Mouse (Mus musculus) kidney, adult 8-10 months (tissue): Measurements from ENCODE around the gene Tmem268.

Source experiments
- DNase-seq, 2 experiments: peaks; one replicate each; pipeline ENCODE4 v3.0.0; 2022

Gene Tmem268

DNA sequence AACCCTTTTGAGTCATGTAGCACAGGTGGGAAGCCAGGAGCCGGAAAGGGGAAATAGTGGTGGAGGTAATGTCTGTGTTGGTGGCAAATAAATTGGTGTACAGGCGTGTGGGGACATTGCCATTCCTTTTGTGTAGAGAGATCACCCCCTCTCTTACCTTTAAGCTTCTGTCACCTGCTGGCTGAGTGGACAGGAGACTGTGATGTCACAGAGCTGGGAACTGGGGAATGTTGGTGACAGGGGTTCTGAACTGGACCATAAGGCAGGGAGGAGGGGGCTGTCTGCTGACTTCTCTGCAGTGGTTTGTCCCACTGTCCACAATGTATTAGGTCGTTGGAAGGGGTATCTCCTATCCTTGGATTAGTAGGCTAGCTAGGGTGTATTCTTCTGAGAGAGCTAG is 46.4 kb downstream of the Tmem268 start, which contains the start of gene Gm11213:
TSS of gene Gm11213 (minus strand) at position 317 of the 400 bp plus-strand sequence.
- no peak for DNase-seq

DNA sequence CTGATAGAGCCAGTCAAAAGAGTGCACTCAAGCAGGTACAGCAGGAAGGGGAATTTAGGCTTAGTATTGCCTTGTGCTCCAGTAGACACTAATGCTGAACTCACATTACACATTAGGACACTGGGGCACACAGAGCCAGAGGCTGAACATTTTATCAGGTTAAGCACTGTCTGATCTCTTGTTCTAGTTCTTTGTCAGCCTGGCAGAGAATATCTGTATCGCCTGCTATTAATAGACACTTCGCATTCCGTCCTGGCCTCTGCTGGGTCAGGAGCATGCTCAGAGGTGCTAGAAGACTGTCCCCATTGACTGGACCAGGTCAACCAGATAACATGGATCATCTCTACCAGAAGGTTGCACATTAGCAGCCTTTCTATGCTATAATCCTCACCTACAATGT is 47.0 kb downstream of the Tmem268 start:
- DNase-seq, result no peak

DNA sequence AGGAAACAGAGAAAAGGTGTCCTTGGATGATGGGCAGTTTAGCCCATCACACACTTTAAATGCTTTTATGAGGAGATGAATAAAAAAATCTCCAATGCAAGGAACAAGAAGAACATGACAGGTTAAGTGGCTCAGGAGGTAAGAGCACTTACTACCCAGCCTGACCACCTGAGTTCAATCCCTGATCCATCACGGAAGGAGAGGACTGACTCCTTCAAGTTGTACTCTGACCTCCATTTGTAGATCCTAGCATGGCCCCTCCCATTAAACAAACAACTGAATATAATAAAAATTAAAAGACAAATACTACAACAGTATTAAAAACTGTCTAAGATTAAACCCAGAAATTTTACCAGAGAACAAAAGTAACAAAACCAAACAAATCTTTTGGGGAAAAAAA is 47.4 kb downstream of the Tmem268 start:
- no peak for DNase-seq

DNA sequence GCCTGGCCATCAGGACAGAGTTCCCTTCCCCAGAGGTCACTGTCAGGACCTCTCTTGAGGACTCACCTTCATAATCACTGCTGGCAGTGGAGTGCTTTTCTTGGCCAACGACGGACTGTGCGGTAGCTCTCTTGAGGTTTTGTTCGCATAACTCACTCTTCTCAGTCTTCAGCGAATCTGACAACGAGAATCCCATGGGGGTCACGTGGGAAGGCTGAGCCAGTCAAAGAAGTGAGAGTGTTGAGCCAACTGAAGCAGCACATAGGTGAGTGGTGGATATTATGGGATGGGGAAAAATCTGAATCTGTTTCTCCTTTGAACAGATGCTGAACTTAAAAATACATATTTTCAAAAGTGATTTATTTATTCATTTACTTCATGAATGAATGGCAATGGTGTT is 49.8 kb downstream of the Tmem268 start:
- no peak for DNase-seq

DNA sequence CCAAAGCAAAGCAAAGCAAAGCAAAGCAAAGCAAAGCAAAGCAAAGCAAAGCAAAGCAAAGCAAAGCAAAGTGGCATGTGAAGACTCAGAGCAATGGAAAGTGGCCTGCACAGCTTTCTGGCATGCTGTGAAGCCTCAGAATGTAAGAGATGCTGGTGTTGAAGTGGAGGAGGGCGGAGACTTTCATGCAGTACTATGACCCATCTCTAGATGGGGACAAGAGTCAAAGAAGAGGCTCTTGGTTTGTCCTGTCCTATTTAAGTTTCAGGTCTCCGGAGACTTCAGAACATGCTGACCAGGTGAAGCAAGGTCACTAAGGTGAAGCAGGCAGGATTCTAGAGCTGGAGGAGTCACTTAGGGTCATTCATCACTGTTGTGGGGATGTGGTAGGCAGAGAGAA is 63.3 kb downstream of the Tmem268 start:
- no peak for DNase-seq

DNA sequence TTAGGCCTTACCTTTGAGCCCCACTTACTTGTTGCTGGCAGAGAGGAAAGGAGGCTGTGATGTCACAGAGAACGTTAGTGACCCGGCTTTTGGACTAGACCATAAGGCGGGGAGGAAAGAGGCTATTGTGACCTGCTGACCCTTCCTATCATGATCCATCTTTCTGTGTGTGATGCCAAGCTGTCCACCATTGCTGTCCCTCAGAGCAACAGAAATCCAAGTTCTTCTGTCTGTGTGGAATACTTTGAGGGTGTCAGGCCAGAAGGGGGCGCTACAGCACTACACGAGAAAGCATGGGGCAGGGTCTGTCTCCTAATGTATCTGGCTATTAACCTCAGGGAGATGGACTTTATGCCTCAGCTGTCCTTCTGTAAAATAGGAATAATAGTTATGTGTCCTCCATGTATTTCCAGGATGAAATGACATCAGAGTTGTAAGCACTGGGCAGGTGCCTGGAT is 63.8 kb downstream of the Tmem268 start, which contains the start of gene Tex48:
TSS of gene Tex48 (minus strand) at position 51 of the 458 bp plus-strand sequence.
- no peak for DNase-seq

DNA sequence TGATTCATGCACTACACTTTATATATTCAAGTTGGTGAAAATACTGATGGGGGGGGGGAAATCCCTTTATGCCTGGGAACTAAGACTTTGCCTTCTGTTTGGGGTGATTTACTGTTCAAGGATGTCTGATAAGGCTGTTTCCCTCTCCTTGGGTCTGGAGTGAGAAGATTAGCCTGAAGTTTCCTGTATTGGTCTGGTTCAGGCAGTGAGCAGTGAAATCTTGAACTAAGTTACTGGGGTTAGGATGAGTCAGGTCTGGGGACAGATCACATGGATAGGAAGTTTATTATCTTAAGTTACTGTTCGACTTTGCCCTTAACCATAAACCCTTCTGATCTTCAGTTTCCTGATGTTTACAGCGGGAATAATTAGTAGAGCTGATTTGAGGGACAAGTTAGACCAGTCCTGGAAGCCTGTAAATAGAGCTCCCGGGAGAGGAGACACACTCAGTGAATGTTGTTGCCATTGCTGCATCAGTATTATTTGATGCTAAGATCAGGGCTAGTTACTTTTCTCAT is 67.0 kb downstream of the Tmem268 start:
- no peak for DNase-seq

DNA sequence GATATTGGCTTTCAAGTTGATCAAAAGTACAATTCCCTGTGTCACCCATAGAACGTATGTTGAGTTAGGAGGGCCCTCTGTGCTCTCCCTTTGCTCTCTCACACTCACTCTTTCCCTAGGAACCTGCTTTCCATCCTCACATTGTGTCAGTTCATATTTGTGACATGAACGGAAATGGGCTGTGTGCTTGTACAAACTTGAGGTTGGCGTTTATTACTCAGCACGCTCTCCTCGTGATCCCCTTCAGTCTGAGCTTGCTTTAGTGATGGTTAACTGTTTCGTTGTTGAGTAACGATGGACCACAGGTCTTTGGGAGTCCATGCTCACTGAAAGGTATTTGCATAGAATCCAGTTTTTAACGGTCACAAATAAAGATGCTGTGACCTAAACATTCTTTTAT is 68.5 kb downstream of the Tmem268 start:
- DNase-seq, result no peak

DNA sequence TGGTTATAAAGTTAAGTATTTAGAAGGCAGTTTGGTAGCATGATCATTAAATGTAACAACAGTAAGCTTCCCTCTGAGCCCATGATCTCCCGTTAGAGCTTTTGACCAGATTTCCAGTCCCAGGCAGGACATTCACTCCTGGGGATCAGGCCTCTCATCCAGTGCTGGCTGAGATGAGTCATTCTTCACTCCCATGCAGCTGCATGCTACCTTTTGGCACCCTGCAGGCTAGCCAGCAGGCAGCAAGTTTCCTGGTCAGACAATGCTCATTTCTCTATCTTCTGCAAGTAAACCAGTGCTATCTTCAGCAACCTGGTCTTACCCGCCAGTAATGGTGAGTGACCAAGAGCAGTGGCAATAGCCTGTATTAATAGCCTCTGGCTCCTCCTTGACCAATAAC is 74.6 kb downstream of the Tmem268 start:
- DNase-seq, result no peak
